Mouse (Mus musculus) lung, embryonic 15.5 days (tissue): ENCODE measurements around the gene Pdzrn3. TPM values are rescaled to one million over a fixed set of nuclear protein-coding genes. Genes with fewer than 3 reads are reported as not detected.

ENCODE experiments used
- ATAC-seq: fragments of 200-750 bp; cut with Nextera tagmentation; 2 replicates; pipeline ENCODE4 v1.8.0; 2017; ENCODE audit warnings: moderate number of reproducible peaks, borderline replicate concordance; ENCODE audit not compliant: low FRiP score, low TSS enrichment; ENCODE audit errors: extremely low read depth
- H3K27ac ChIP-seq: fragments of 300-500 bp; sonication (generic); 2 replicates; pipeline ENCODE4 v1.5.1; 2015; ENCODE audit warnings: moderate library complexity, mild to moderate bottlenecking, inconsistent platforms
- H3K27me3 ChIP-seq: fragments of 300-500 bp; sonication (generic); 2 replicates; pipeline ENCODE4 v1.6.1; 2015; ENCODE audit warnings: inconsistent platforms
- H3K36me3 ChIP-seq: fragments of 300-500 bp; sonication (generic); 2 replicates; pipeline ENCODE4 v1.6.1; 2015; ENCODE audit warnings: inconsistent platforms
- H3K4me1 ChIP-seq: fragments of 300-500 bp; sonication (generic); 2 replicates; pipeline ENCODE4 v1.6.1; 2015; ENCODE audit warnings: inconsistent platforms
- H3K4me2 ChIP-seq: fragments of 300-500 bp; sonication (generic); 2 replicates; pipeline ENCODE4 v1.6.1; 2015; ENCODE audit warnings: inconsistent platforms, mild to moderate bottlenecking, moderate library complexity
- H3K4me3 ChIP-seq: fragments of 300-500 bp; sonication (generic); 2 replicates; pipeline ENCODE4 v1.5.1; 2015; ENCODE audit warnings: mild to moderate bottlenecking, inconsistent platforms
- H3K9ac ChIP-seq: fragments of 300-500 bp; sonication (generic); 2 replicates; pipeline ENCODE4 v1.6.1; 2015; ENCODE audit warnings: inconsistent platforms
- H3K9me3 ChIP-seq: fragments of 300-500 bp; sonication (generic); 2 replicates; pipeline ENCODE4 v1.6.1; 2016; ENCODE audit warnings: inconsistent platforms
- WGBS: fragments of 180-500 bp; shearing (Covaris S2); methylation state at CpG from one replicate; pipeline ENCODE4 v1.1.7; 2015; 5-methylcytosine and 5-hydroxymethylcytosine counted together
- polyA plus RNA-seq: library from polyadenylated mRNA; unstranded; fragments of >200 nt; fragmentation: Nextera tagmentation; extraction: Ambion mirVana; gene quantifications from 2 replicates; pipeline ENCODE4 v1.2.1, GENCODE M21; 2015

Gene Pdzrn3
- polyA plus RNA-seq, 1 experiment from 2014 or later, result 11.0 TPM

DNA sequence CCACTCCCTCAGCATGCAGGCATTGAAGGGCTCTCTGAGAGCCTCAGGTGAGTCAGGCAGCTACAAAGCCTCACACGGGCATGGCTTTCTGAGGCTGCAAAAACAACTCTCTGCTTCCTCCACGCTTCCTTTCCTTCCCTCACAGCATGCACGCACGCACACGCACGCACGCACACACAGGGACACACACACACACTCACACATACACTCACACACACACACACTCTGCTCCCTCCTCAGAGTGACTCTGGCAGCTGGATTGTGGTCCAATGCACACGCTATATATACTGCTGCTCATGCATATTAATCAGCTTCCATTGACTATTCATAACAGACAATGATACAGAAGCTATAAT is 178.8 kb downstream of the Pdzrn3 start:
- Histone ChIP-seq H3K9ac (no peak overlapping the region), H3K4me3 (peak overlapping the region; percentile 19)

DNA sequence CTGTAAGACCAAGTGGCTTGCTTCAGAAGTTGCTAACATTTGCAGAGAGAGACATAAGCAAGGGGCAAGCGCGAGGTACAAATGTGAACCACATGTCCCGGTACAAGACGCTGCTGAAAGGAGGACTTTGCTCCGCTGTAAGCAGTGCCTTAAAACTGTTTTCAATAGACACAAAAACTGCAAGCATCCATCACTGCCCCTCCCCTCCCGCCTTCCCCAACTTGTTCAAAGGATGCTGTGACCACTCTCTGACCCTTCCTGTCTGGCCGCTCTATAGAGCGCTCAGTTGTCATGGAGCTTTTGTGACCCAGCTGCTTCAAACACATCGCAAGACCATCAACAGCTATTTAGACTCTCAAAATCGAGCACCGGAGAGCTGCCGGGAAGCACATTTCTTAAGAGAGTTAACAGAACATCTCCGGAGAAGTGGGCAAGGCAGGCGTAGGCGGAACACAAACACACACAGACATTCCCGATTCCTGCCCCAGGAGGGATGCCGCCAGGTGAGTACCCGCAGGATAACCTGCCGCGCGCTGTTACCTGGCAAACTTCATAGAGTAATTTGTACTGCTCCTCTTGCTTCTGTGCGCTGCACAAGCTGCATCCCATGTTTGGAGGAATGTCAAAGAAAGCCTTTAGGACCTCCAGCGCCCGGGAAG is 179.3 kb downstream of the Pdzrn3 start:
- Histone ChIP-seq H3K4me3 (peak overlapping the region; percentile 19), H3K27ac (no peak overlapping the region), H3K36me3 (no peaks in the 10 kb centered on the region), H3K4me1 (peaks cover 23% of the 10 kb centered on the region), H3K27me3 (no peaks in the 10 kb centered on the region), H3K4me2 (peak overlapping the region; percentile 53), H3K9ac (no peak overlapping the region), H3K9me3 (no peaks in the 10 kb centered on the region)
- whole genome bisulfite sequencing, result 10% methylated on average over 24 of the region's 24 CpGs
- peak; percentile 50; the same call in 1 of the 2 replicates for ATAC-seq

More for the DNA sequence above, 178.8 kb downstream of the Pdzrn3 start:
- WGBS, result 12% methylated on average over 8 of the region's 8 CpGs
- H3K36me3 ChIP-seq, result no peaks in the 10 kb centered on the region
- no peaks in the 10 kb centered on the region for H3K9me3 ChIP-seq
- no peaks in the 10 kb centered on the region for H3K27me3 ChIP-seq
- no peak overlapping the region for H3K27ac ChIP-seq
- no peak for ATAC-seq
- H3K4me1 ChIP-seq, result peaks cover 23% of the 10 kb centered on the region
- peak overlapping the region; percentile 53 for H3K4me2 ChIP-seq

DNA sequence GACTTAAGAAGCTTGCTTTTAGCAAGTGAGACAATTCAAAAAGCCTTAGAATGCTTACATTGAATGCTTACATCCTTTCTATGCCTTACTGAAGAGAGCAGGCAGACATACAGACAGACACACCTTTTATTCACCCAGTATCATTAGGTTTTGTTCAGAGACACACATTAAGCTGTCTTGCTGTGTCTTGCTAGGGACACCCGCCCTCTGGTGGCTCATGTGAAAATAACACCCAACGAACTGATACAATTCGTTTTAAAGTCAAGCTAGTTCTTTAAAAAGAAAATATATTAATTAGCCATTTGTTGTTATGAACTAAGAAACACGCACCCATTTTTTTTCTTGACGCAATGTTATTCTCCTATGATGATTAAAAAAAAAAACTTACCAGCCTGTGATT is 180.1 kb downstream of the Pdzrn3 start:
- ATAC-seq, result no peak
- WGBS, result 16% methylated on average over 5 of the region's 5 CpGs
- Histone ChIP-seq H3K4me1 (peaks cover 23% of the 10 kb centered on the region), H3K4me2 (no peak overlapping the region), H3K9me3 (no peaks in the 10 kb centered on the region), H3K9ac (no peak overlapping the region), H3K27ac (no peak overlapping the region), H3K4me3 (no peak overlapping the region), H3K36me3 (no peaks in the 10 kb centered on the region), H3K27me3 (no peaks in the 10 kb centered on the region)

DNA sequence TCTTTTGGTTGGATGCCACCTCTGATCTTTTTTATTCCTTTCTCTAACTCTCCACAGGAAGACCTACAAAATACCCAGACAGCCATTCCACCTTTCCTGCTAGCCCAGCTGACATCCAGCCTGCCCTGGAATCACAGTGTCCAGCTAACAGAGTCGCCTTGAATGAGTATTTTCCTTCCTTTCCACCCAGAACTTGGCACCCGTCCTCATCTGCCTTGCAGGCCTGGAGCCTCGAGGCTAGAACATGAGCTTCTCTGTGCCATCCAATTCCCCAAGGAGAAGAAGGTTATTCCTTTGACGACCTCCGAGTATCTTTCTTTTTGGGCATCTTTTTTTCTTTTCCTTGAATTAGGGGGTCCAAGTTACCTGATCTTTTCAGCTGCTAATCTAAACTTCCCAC is 181.8 kb downstream of the Pdzrn3 start:
- Histone ChIP-seq H3K4me2 (no peak overlapping the region), H3K36me3 (no peaks in the 10 kb centered on the region), H3K4me1 (peaks cover 23% of the 10 kb centered on the region), H3K27ac (no peak overlapping the region), H3K4me3 (no peak overlapping the region), H3K9me3 (no peaks in the 10 kb centered on the region), H3K9ac (no peak overlapping the region), H3K27me3 (no peaks in the 10 kb centered on the region)
- 64% methylated on average over 5 of the region's 5 CpGs for WGBS
- no peak for ATAC-seq

DNA sequence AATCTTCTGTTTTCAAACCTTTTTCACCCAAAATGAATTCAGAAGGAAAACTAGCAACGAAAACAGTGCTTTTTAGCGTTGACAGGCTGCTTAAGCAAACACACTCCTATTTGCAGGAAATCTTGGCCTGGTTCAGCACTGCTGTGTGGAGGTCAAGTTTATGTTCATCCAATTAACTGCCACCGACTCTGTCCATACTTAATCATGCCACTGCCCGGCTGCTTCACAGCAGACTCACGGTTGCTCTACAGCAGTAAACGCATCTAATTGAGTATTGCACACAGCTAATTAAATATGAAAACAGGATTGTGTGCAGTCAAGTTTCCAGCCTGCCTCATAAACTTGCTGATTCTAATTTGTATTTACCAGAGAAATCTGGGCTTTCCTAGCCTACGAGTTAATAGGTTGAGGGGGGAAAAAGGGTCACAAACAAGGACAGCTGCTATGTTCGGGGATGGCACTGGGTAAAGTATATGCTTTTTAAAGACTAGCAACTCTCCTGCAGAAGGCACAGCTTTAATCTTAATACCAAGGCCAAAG is 183.2 kb downstream of the Pdzrn3 start:
- Histone ChIP-seq H3K4me1 (peaks cover 23% of the 10 kb centered on the region), H3K27me3 (no peaks in the 10 kb centered on the region), H3K4me3 (no peak overlapping the region), H3K4me2 (no peak overlapping the region), H3K36me3 (no peaks in the 10 kb centered on the region), H3K9me3 (no peaks in the 10 kb centered on the region), H3K9ac (no peak overlapping the region), H3K27ac (no peak overlapping the region)
- ATAC-seq, result no peak
- WGBS, result 28% methylated on average over 8 of the region's 8 CpGs

DNA sequence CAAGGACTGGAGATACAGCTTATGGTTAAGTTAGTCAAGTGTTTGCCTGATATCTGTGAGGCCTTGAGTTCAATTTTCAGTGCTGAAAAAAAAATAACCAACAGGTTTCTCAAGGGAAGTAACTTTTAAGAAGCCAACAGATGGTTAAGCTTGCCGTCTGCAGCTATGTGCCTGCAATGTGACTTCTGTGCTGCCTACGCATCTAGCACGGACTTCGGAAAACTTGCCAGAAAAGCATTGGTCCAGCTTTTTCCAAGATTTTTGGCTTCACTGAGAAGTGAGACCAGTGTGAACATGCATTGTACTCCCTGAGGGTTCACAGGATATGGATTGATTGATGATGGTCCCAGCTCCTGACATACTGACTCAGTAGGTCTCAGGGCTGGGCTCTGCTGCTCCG is 186.1 kb downstream of the Pdzrn3 start:
- ATAC-seq, result no peak
- Histone ChIP-seq H3K4me2 (no peak overlapping the region), H3K9ac (no peak overlapping the region), H3K36me3 (no peaks in the 10 kb centered on the region), H3K27me3 (no peaks in the 10 kb centered on the region), H3K27ac (no peak overlapping the region), H3K4me3 (no peak overlapping the region), H3K9me3 (no peaks in the 10 kb centered on the region), H3K4me1 (peaks cover 11% of the 10 kb centered on the region; the same call in 1 of the 2 replicates)
- WGBS, result 80% methylated on average over 5 of the region's 5 CpGs

DNA sequence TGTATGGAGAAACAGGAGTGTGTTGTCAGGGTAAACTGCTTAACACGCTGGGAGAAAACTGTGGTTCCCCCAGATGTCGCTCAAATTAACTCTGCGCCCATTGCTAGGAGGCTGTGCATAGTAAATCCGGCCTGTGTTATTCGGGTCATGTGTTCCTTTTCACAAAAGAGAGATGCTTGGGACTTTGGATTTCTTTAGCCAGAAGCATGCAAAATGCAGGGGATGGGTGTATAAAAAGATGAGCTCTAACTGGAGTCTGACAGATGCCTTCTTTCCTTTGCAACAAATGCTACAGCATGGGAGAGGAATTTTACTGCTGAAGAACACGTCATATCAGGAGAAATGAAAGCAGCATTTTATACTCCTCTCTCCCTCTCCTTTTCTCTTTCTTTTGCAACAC is 190.4 kb downstream of the Pdzrn3 start:
- 87% methylated on average over 6 of the region's 6 CpGs for WGBS
- H3K27me3 ChIP-seq, result no peaks in the 10 kb centered on the region
- H3K9ac ChIP-seq, result no peak overlapping the region
- no peak overlapping the region for H3K27ac ChIP-seq
- H3K4me1 ChIP-seq, result no peaks in the 10 kb centered on the region
- no peak for ATAC-seq
- H3K4me3 ChIP-seq, result no peak overlapping the region
- no peaks in the 10 kb centered on the region for H3K9me3 ChIP-seq
- H3K36me3 ChIP-seq, result no peaks in the 10 kb centered on the region
- H3K4me2 ChIP-seq, result no peak overlapping the region

DNA sequence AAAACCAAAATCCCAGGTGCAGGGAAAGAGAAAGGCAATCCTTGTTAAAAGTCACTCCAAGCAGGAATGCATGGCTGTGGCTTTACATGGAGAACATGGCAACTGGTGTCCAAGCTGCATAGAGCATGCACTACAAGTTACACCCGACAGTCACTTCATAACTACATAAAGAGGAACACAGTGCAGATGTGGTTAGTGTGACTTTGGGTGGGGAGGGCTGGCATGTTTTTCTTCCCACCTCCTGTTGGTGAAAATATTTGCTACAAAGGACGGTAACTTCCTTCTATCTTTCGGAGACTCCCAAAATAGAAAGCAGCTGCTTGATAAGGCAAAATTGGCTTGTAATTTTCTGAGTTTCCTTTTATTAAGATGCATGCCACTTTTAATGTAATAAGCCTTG is 190.8 kb downstream of the Pdzrn3 start:
- H3K4me2 ChIP-seq, result no peak overlapping the region
- WGBS, result 63% methylated on average over 3 of the region's 3 CpGs
- H3K9ac ChIP-seq, result no peak overlapping the region
- H3K9me3 ChIP-seq, result no peaks in the 10 kb centered on the region
- no peak for ATAC-seq
- H3K27ac ChIP-seq, result no peak overlapping the region
- H3K36me3 ChIP-seq, result no peaks in the 10 kb centered on the region
- H3K4me3 ChIP-seq, result no peak overlapping the region
- no peaks in the 10 kb centered on the region for H3K27me3 ChIP-seq
- no peaks in the 10 kb centered on the region for H3K4me1 ChIP-seq

DNA sequence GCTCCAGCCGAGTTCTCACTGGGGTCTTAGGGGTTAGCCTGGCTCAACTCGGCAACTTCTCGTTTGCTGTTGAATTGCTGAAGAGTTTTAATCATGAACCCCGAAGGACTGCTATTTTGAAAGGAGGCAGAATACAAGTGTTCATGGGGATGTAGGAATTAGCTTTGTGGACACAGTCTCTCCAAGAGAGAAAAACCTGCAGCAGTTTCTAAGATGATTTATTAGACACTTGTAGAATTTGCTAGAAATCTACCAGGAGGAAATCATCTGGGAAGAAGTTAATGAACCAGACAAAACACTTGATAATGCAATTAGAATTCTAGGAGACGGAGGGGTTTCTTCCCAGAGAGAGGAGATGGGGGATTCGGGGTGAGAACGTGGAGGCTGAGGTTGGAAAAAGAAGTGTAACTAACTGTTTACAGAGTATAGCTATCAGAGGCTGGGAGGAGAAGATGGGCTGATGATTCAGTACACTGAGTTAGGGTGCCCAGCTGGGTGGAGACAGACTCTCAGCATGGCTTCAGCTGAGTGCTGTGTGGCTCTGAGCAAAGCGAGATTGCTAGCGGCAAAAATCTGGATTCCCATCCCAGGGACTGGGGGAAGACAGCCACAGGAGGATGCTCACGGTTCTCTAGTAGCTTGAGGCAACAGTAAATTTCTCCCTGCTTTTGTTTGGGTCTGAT is 193.5 kb downstream of the Pdzrn3 start:
- H3K27ac ChIP-seq, result no peak overlapping the region
- H3K9me3 ChIP-seq, result no peaks in the 10 kb centered on the region
- H3K9ac ChIP-seq, result no peak overlapping the region
- no peak overlapping the region for H3K4me3 ChIP-seq
- H3K4me2 ChIP-seq, result no peak overlapping the region
- WGBS, result 55% methylated on average over 10 of the region's 10 CpGs
- no peaks in the 10 kb centered on the region for H3K36me3 ChIP-seq
- H3K4me1 ChIP-seq, result no peaks in the 10 kb centered on the region
- ATAC-seq, result no peak
- no peaks in the 10 kb centered on the region for H3K27me3 ChIP-seq

DNA sequence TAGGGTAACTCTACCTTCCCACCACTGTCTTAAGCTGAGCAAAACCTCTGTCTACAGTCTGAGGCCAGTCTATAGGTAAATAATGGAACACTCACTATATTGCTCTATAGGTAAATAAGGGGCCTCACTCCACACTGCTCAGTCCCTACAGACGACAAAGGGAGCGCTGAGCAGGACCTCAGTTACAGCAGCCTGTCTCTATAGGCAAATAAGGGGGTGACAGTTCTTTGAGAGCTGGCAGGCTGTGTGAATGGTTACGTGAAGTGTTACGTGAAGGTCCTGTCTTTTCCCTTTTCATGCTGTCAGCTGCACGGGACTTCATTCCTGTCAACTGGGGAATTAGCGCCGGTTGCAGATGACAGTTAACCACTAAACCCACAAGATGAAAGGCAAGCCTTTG is 207.0 kb downstream of the Pdzrn3 start:
- H3K36me3 ChIP-seq, result 0 out of 2 replicates have a peak, but pooled peaks cover 16% of the 10 kb centered on the region
- WGBS, result 74% methylated on average over 7 of the region's 7 CpGs
- H3K27ac ChIP-seq, result no peak overlapping the region
- no peak overlapping the region for H3K4me2 ChIP-seq
- H3K4me1 ChIP-seq, result no peaks in the 10 kb centered on the region
- no peak overlapping the region for H3K4me3 ChIP-seq
- no peak for ATAC-seq
- H3K9me3 ChIP-seq, result no peaks in the 10 kb centered on the region
- H3K27me3 ChIP-seq, result no peaks in the 10 kb centered on the region
- no peak overlapping the region for H3K9ac ChIP-seq

DNA sequence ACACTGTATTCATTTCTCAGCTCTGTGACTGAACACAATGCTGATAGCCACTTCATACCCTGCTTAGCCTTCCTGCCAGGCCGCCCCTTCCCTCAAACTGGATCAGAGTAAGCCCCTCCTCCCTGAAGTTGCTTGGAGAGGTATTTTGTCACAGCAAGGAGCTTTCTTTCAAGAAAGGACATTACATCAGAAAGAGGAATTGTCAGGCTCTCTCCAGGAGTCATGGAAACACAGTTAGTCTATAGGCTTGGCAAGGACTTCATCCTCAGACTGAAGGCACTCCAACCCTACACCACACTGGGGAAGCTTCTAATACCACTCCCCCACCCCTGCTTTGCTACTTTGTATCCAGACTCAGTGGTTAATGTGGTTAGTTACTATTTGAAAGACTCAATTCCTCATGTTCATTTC is 224.2 kb downstream of the Pdzrn3 start:
- no peak overlapping the region for H3K9ac ChIP-seq
- H3K4me3 ChIP-seq, result no peak overlapping the region
- WGBS, result 60% methylated on average over 1 of the region's 1 CpGs
- no peaks in the 10 kb centered on the region for H3K9me3 ChIP-seq
- ATAC-seq, result no peak
- no peaks in the 10 kb centered on the region for H3K4me1 ChIP-seq
- H3K36me3 ChIP-seq, result peaks cover 40% of the 10 kb centered on the region
- no peak overlapping the region for H3K27ac ChIP-seq
- H3K4me2 ChIP-seq, result no peak overlapping the region
- no peaks in the 10 kb centered on the region for H3K27me3 ChIP-seq

DNA sequence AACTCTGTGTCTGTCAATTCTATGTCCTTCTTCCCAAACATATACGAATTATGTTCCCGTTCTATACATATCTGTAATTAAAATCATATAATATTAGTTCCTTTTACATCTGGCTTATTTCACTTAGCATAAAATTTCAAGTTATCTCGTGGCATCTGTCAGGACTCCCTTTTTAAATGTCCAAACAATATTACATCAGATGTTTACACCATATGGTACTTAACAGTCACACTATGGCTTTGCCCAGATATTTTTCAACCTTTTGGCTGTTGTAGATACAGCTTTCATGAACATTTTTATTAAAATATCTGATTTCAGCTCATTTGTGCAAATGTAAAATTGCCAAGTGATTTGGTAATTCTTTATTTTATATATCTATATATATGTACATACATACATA is 242.3 kb downstream of the Pdzrn3 start:
- peak; percentile 57; the same call in 1 of the 2 replicates for ATAC-seq
- H3K4me2 ChIP-seq, result no peak overlapping the region
- WGBS, result 45% methylated on average over 3 of the region's 3 CpGs
- no peaks in the 10 kb centered on the region for H3K27me3 ChIP-seq
- no peak overlapping the region for H3K9ac ChIP-seq
- no peaks in the 10 kb centered on the region for H3K4me1 ChIP-seq
- no peak overlapping the region; the same call in 1 of the 2 replicates for H3K27ac ChIP-seq
- H3K9me3 ChIP-seq, result no peaks in the 10 kb centered on the region
- H3K36me3 ChIP-seq, result no peaks in the 10 kb centered on the region
- H3K4me3 ChIP-seq, result no peak overlapping the region
